Mouse (Mus musculus): Measurements from ENCODE around the gene Cd4.
A peak's percentile ranks its signal among the peaks of the same experiment; 100 is the strongest.
"Not testable (repeated sequence)": the region's sequence is repeated elsewhere in the genome, so short reads cannot be mapped to it uniquely, and the experiment has no call there.

The Cd4 gene

GRCm38 (mm10) chr6:124915942-124916694 is 28.1 kb upstream of the Cd4 start:
- no peak for DNase-seq (ENCODE audit: low spot score in 2 of 2)

- DNase-seq (ENCODE audit: low spot score in 2 of 2) = peak; percentile 44 to 52
These were observed 27.3 kb upstream of the Cd4 start for GRCm38 (mm10) chr6:124915160-124915941.

GRCm38 (mm10) chr6:124914511-124914910 is 26.5 kb upstream of the Cd4 start:
- no peak for DNase-seq (ENCODE audit: low spot score in 2 of 2)

- DNase-seq (ENCODE audit: low spot score in 2 of 2) = no peak
These were observed 25.8 kb upstream of the Cd4 start for GRCm38 (mm10) chr6:124913721-124914285.

GRCm38 (mm10) chr6:124913214-124913613 is 25.2 kb upstream of the Cd4 start:
- no peak for DNase-seq (ENCODE audit: low spot score in 2 of 2)

- DNase-seq (ENCODE audit: low spot score in 2 of 2) = no peak
These were observed 23.7 kb upstream of the Cd4 start, which contains the start of gene Lag3 for GRCm38 (mm10) chr6:124911533-124912218. Lag3 (minus strand) TSS chr6:124911705.

GRCm38 (mm10) chr6:124910032-124910431 is 22.0 kb upstream of the Cd4 start:
- no peak for DNase-seq (ENCODE audit: low spot score in 2 of 2)

GRCm38 (mm10) chr6:124907767-124908166 is 19.7 kb upstream of the Cd4 start:
- no peak for DNase-seq (ENCODE audit: low spot score in 2 of 2)

GRCm38 (mm10) chr6:124904991-124905860 is 17.2 kb upstream of the Cd4 start:
- DNase-seq (ENCODE audit: low spot score in 2 of 2) = no peak

- DNase-seq (ENCODE audit: low spot score in 2 of 2) = peak; percentile 26 to 68
These were observed 16.4 kb upstream of the Cd4 start for GRCm38 (mm10) chr6:124904161-124904981.

GRCm38 (mm10) chr6:124903580-124904151 is 15.6 kb upstream of the Cd4 start:
- DNase-seq (ENCODE audit: low spot score in 2 of 2) = peak; percentile 94 to 98

GRCm38 (mm10) chr6:124901851-124902250 is 13.8 kb upstream of the Cd4 start:
- no peak for DNase-seq (ENCODE audit: low spot score in 2 of 2)

GRCm38 (mm10) chr6:124900801-124901480 is 12.9 kb upstream of the Cd4 start:
- no peak for DNase-seq (ENCODE audit: low spot score in 2 of 2)

- no peak for DNase-seq (ENCODE audit: low spot score in 2 of 2)
These were observed 12.2 kb upstream of the Cd4 start for GRCm38 (mm10) chr6:124900056-124900800.

GRCm38 (mm10) chr6:124898359-124898758 is 10.3 kb upstream of the Cd4 start:
- DNase-seq (ENCODE audit: low spot score in 2 of 2) = no peak

GRCm38 (mm10) chr6:124894113-124894512 is 6.1 kb upstream of the Cd4 start:
- not testable (repeated sequence) for DNase-seq (ENCODE audit: low spot score in 2 of 2)

GRCm38 (mm10) chr6:124890997-124891396 is 3.0 kb upstream of the Cd4 start:
- DNase-seq (ENCODE audit: low spot score in 2 of 2) = no peak

- no peak for DNase-seq (ENCODE audit: low spot score in 2 of 2)
These were observed 619 bp upstream of the Cd4 start for GRCm38 (mm10) chr6:124888555-124889125.

Data from urinary bladder, adult 18-20 months (tissue).